In genomic region chr13:63699624-63700023, GRCm38 (mm10) we compare ENCODE assay signal across 22 mouse cellular contexts.
DNase-seq lines count a peak whose midpoint lies in the region; ATAC-seq and TF ChIP-seq lines count a peak whose summit lies in the region.
"Had no signal": no experiment of that assay in that cellular context is flagged by ENCODE, and none has a peak within 500 bp of the region (broad histone marks: within the 10 kb centered on the region; RNA-seq: fewer than 3 reads in every experiment).

No protein-coding gene starts in this region.

- WGBS in heart, postnatal 0 days, result 49% methylated on average over 2 of the region's 2 CpGs
- 20% methylated on average over 2 of the region's 2 CpGs for WGBS in liver, adult 2 months
- 65% methylated on average over 2 of the region's 2 CpGs for whole genome bisulfite sequencing in liver, embryonic 11.5 days
- WGBS in lung, embryonic 15.5 days, result 44% methylated on average over 2 of the region's 2 CpGs

- no peak for TF ChIP-seq POLR2A in liver, adult 2 months (IDR thresholded peaks at IDR 0.05; ENCODE audit: extremely low read depth, insufficient read depth, low read length)

- no peak for TF ChIP-seq CTCF in heart, postnatal 0 days (IDR thresholded peaks at IDR 0.05; ENCODE audit: low read depth)
- no peak for TF ChIP-seq CTCF in liver, adult 2 months (IDR thresholded peaks at IDR 0.05; ENCODE audit: low read depth, low read length)

- no peak overlapping the region for H3K4me3 ChIP-seq in heart, postnatal 0 days (ENCODE audit: low read depth, low read length)
- H3K4me3 ChIP-seq in liver, adult 2 months (ENCODE audit: insufficient read depth, low read depth, low read length), result no peak overlapping the region
- H3K4me3 ChIP-seq in liver, embryonic 11.5 days (ENCODE audit: low read depth, low read length), result no peak overlapping the region
- no peak overlapping the region for H3K4me3 ChIP-seq in lung, embryonic 15.5 days
- H3K4me3 ChIP-seq: embryonic facial prominence, embryonic 10.5 days; forebrain, embryonic 15.5 days; hindbrain, embryonic 12.5 days; limb, embryonic 15.5 days; midbrain, embryonic 12.5 days had no signal

- no peaks in the 10 kb centered on the region for H3K79me2 ChIP-seq in liver, adult 2 months (ENCODE audit: control insufficient read depth, insufficient read depth, low read length)

- H3K9me3 ChIP-seq in heart, postnatal 0 days (replicated peaks; ENCODE audit: control insufficient read depth, low read length), result no peaks in the 10 kb centered on the region
- no peaks in the 10 kb centered on the region for H3K9me3 ChIP-seq in liver, embryonic 11.5 days (ENCODE audit: control insufficient read depth, low read length)
- H3K9me3 ChIP-seq in lung, embryonic 15.5 days, result no peaks in the 10 kb centered on the region
- H3K9me3 ChIP-seq: embryonic facial prominence, embryonic 10.5 days; forebrain, embryonic 15.5 days; hindbrain, embryonic 12.5 days; limb, embryonic 15.5 days; midbrain, embryonic 12.5 days had no signal

- ATAC-seq in heart, postnatal 0 days (ENCODE audit: insufficient read depth, low read depth), result 0 out of 2 replicates have a peak, but pooled peaks have one; percentile 55
- no peak for ATAC-seq in liver, embryonic 11.5 days (replicated peaks; ENCODE audit: low FRiP score)
- no peak for ATAC-seq in lung, embryonic 15.5 days (ENCODE audit: borderline replicate concordance, extremely low read depth, low FRiP score, low TSS enrichment)
- ATAC-seq: forebrain, embryonic 15.5 days had no signal

- H3K4me2 ChIP-seq in heart, postnatal 0 days (ENCODE audit: low read depth, low read length), result no peak overlapping the region
- no peak overlapping the region for H3K4me2 ChIP-seq in liver, embryonic 11.5 days
- no peak overlapping the region for H3K4me2 ChIP-seq in lung, embryonic 15.5 days
- H3K4me2 ChIP-seq: forebrain, embryonic 15.5 days; heart, embryonic 11.5 days; hindbrain, embryonic 12.5 days; limb, embryonic 15.5 days; midbrain, embryonic 12.5 days had no signal

- peaks cover 4% of the 10 kb centered on the region; the same call in 1 of the 2 replicates for H3K4me1 ChIP-seq in heart, postnatal 0 days (ENCODE audit: control insufficient read depth, insufficient read depth)
- H3K4me1 ChIP-seq in liver, adult 2 months (ENCODE audit: control insufficient read depth, insufficient read depth, low read length), result 0 out of 2 replicates have a peak, but pooled peaks cover 2% of the 10 kb centered on the region
- no peaks in the 10 kb centered on the region; the same call in 1 of the 2 replicates for H3K4me1 ChIP-seq in liver, embryonic 11.5 days (replicated peaks; ENCODE audit: control insufficient read depth, insufficient read depth, low read length)
- peaks cover 26% of the 10 kb centered on the region for H3K4me1 ChIP-seq in lung, embryonic 15.5 days
- H3K4me1 ChIP-seq: forebrain, embryonic 15.5 days had no signal

- H3K36me3 ChIP-seq in heart, postnatal 0 days (replicated peaks; ENCODE audit: control insufficient read depth, insufficient read depth, low read length), result no peaks in the 10 kb centered on the region
- no peaks in the 10 kb centered on the region for H3K36me3 ChIP-seq in liver, adult 2 months (ENCODE audit: control insufficient read depth, insufficient read depth, low read length)
- H3K36me3 ChIP-seq in liver, embryonic 11.5 days (ENCODE audit: control insufficient read depth, insufficient read depth, low read length), result no peaks in the 10 kb centered on the region
- H3K36me3 ChIP-seq in lung, embryonic 15.5 days, result no peaks in the 10 kb centered on the region
- H3K36me3 ChIP-seq: embryonic facial prominence, embryonic 10.5 days; forebrain, embryonic 15.5 days; hindbrain, embryonic 12.5 days; limb, embryonic 15.5 days; midbrain, embryonic 12.5 days had no signal

- H3K9ac ChIP-seq in heart, postnatal 0 days (replicated peaks; ENCODE audit: low read depth, low read length), result no peak overlapping the region
- H3K9ac ChIP-seq in liver, adult 2 months (ENCODE audit: low read depth, low read length), result no peak overlapping the region
- no peak overlapping the region for H3K9ac ChIP-seq in liver, embryonic 11.5 days (ENCODE audit: low read depth, low read length)
- no peak overlapping the region for H3K9ac ChIP-seq in lung, embryonic 15.5 days
- H3K9ac ChIP-seq: forebrain, embryonic 15.5 days; hindbrain, embryonic 12.5 days; limb, embryonic 15.5 days; midbrain, embryonic 12.5 days had no signal

- no peak for DNase-seq in heart, postnatal 0 days (ENCODE audit: low spot score)
- DNase-seq in heart, postnatal 4 days, result no peak
- DNase-seq in liver, adult 2 months (ENCODE audit: extremely low read depth, low read depth, low spot score), result peak; percentile 13
- DNase-seq in liver, embryonic 11.5 days (ENCODE audit: low spot score), result no peak
- DNase-seq in lung, postnatal 36 days, result peak; percentile 48
- DNase-seq in embryo, embryonic 11 days, result no peak
- DNase-seq in T-cell, adult 2 months (ENCODE audit: low spot score), result no peak
- DNase-seq: cerebellum, adult 8-10 months; cerebellum, postnatal 36 days; gastrocnemius, postnatal 10 days; heart, postnatal 14 days; left cerebral cortex, postnatal 4 days; thymus, adult 2 months; thymus, postnatal 4 days had no signal

- no peaks in the 10 kb centered on the region for H3K27me3 ChIP-seq in heart, postnatal 0 days (ENCODE audit: control insufficient read depth, insufficient read depth, low read length)
- no peaks in the 10 kb centered on the region for H3K27me3 ChIP-seq in liver, adult 2 months (ENCODE audit: control insufficient read depth, insufficient read depth, low read length)
- H3K27me3 ChIP-seq in liver, embryonic 11.5 days (replicated peaks; ENCODE audit: control insufficient read depth, insufficient read depth, low read length), result no peaks in the 10 kb centered on the region
- no peaks in the 10 kb centered on the region for H3K27me3 ChIP-seq in lung, embryonic 15.5 days
- H3K27me3 ChIP-seq: forebrain, embryonic 15.5 days; hindbrain, embryonic 12.5 days; limb, embryonic 15.5 days; midbrain, embryonic 12.5 days had no signal

- no peak overlapping the region for H3K27ac ChIP-seq in heart, postnatal 0 days (ENCODE audit: low read depth)
- H3K27ac ChIP-seq in liver, adult 2 months (replicated peaks; ENCODE audit: insufficient read depth, low read depth, low read length), result no peak overlapping the region
- no peak overlapping the region for H3K27ac ChIP-seq in liver, embryonic 11.5 days (ENCODE audit: low read depth, low read length)
- H3K27ac ChIP-seq in lung, embryonic 15.5 days, result peak overlapping the region; percentile 39; the same call in 1 of the 2 replicates
- H3K27ac ChIP-seq: embryonic facial prominence, embryonic 10.5 days; forebrain, embryonic 15.5 days; hindbrain, embryonic 12.5 days; limb, embryonic 15.5 days; midbrain, embryonic 12.5 days; stomach, postnatal 0 days had no signal

- no peak for TF ChIP-seq EP300 in heart, postnatal 0 days (IDR thresholded peaks at IDR 0.05; ENCODE audit: low read depth)

Comparison
In these comparisons a context has a peak if more than half of its experiments do, and no peak if none do; other contexts are left out.
1. DNase-seq: peak in liver, adult 2 months (single experiment) and lung, postnatal 36 days (single experiment); none in heart, postnatal 0 days (single experiment), heart, postnatal 4 days (single experiment), liver, embryonic 11.5 days (single experiment), embryo, embryonic 11 days (single experiment) and T-cell, adult 2 months (single experiment).